Mouse (Mus musculus) megakaryocyte, adult 5-6 weeks (primary cell): Measurements from ENCODE around the gene Pdss2. TPM values are rescaled to one million over a fixed set of nuclear protein-coding genes. Genes with fewer than 3 reads are reported as not detected.
"Not testable (repeated sequence)": the region's sequence is repeated elsewhere in the genome, so short reads cannot be mapped to it uniquely, and the experiment has no call there.

Experiments
- ATAC-seq: 2 replicates; pipeline ENCODE4 v1.8.0; 2016; ENCODE audit warnings: mild to moderate bottlenecking, inconsistent platforms; ENCODE audit not compliant: poor library complexity, severe bottlenecking
- total RNA-seq, 2 experiments: library from RNA; stranded (forward) in 1 of 2; stranded (reverse) in 1 of 2; fragments of 153-499, 151-499 nt in 1 of 2; fragments of 221-1000, 200-1000 nt in 1 of 2; gene quantifications; 2 replicates each; pipeline versions ENCODE4 v1.2.3 to v1.2.4; 2015 to 2017

Pdss2 gene
- total RNA-seq, 2 experiments from 2014 or later = 2.7 to 11.4 TPM

DNA sequence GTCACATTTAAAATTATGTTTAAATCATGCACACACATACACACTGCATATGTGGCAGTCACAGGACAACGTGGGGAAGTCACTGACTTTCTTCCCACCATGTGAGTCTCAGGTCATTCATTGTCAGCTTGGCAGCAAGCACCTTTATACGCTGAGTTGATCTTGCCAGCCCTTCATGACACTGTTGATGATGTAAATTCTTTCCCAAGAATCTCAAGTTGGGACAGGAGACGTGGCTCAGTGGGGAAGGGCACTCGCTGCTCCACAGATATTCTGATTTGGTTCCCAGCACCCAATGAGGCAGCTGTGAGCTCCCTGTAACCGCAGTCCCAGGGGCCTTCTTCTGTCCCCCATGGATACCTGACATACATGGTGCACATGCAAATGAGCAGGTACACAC is 147.3 kb downstream of the Pdss2 start:
- no peak for ATAC-seq

GRCm38 (mm10) chr10:43372315-43372714 is 151.0 kb downstream of the Pdss2 start:
- ATAC-seq = peak; percentile 72; the same call in 1 of the 2 replicates

- ATAC-seq = no peak
Measured at GRCm38 (mm10) chr10:43373035-43373434, 151.7 kb downstream of the Pdss2 start.

- no peak for ATAC-seq
Measured at GRCm38 (mm10) chr10:43373666-43374065, 152.4 kb downstream of the Pdss2 start.

DNA sequence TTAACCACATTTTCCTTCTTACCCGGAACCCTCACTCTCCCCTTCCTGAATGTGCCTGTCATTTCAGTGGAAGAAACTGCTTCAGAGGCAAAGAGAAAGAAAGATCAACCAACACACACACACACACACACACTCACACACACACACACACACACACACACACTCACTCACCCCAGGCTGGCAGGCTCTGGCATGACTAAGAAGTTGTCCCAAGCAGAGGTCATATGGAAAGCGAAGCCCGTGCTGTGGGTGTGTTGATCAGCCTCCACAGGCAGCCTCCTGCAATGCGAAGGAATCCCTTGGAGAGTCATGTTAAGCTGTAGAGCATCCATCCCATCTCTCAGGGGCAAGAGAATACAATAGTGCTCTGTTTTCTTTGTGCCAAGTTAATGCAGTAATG is 154.0 kb downstream of the Pdss2 start:
- ATAC-seq = no peak

GRCm38 (mm10) chr10:43376749-43377148 is 155.5 kb downstream of the Pdss2 start:
- ATAC-seq = no peak

DNA sequence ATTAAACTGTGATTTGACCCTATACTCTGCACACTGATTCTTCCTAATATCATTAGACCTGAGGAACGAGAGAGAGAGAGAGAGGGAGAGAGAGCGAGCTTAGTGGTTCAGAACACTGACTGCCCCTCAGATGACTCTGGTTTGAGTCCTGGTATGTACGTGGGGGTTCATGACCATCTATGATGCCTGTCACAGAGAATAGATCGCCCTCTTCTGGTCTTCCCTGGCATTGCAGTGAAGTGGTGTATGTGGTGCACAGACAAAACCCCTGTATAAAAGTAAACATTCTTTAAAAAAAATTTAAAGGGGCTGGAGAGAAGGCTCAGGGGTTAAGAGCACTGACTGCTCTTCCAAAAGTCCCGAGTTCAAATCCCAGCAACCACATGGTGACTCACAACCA is 157.0 kb downstream of the Pdss2 start:
- peak; percentile 75 for ATAC-seq

DNA sequence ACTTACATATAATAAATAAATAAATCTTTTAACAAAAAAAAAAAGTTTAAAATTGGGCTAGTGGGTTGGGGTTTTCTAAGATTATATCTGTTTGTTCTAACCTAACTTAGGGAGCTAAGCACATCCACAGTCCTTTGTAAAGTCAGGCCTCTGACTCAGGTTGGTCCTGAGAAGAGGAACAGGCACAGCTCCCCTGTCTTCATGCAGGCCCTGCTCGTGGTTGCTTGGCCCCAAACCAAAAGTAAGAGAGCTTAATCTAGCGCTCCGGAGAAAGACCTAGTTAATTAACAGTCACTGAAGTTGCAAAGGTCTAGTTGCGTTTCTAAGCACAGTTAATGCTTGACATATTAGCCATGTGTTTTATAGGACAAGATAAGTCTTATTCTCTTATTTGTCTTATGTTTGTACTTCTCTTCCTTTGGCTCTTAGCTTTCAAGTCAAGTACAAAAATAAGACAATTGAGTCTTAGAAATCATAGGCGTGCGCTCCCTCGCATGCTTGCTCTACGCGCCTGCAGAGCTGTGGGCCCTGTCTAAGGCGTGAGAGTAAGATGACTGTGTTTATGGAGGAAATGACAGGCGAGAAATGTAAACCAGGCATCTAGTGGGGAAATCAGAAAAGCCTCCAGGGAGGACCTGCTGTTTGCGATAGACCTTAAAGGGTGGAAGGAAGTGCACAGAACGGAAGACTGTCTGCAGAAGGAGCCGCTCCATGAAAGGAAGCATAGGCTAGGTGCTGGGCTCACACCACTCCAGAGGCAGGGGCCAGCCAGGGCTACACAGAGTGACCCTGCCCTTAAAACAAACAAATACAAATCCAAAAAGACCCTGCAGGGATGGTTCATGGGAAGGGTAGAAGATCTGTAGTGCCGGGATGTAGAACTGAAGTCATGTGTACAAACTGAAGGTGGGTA is 157.7 kb downstream of the Pdss2 start:
- ATAC-seq = no peak

GRCm38 (mm10) chr10:43382660-43383059 is 161.4 kb downstream of the Pdss2 start:
- no peak for ATAC-seq

- no peak for ATAC-seq
Measured at GRCm38 (mm10) chr10:43384623-43385022, 163.3 kb downstream of the Pdss2 start.

- no peak for ATAC-seq
Measured at GRCm38 (mm10) chr10:43392921-43393320, 171.6 kb downstream of the Pdss2 start.

GRCm38 (mm10) chr10:43393818-43394217 is 172.5 kb downstream of the Pdss2 start:
- no peak for ATAC-seq

GRCm38 (mm10) chr10:43395824-43396223 is 174.5 kb downstream of the Pdss2 start:
- no peak for ATAC-seq

DNA sequence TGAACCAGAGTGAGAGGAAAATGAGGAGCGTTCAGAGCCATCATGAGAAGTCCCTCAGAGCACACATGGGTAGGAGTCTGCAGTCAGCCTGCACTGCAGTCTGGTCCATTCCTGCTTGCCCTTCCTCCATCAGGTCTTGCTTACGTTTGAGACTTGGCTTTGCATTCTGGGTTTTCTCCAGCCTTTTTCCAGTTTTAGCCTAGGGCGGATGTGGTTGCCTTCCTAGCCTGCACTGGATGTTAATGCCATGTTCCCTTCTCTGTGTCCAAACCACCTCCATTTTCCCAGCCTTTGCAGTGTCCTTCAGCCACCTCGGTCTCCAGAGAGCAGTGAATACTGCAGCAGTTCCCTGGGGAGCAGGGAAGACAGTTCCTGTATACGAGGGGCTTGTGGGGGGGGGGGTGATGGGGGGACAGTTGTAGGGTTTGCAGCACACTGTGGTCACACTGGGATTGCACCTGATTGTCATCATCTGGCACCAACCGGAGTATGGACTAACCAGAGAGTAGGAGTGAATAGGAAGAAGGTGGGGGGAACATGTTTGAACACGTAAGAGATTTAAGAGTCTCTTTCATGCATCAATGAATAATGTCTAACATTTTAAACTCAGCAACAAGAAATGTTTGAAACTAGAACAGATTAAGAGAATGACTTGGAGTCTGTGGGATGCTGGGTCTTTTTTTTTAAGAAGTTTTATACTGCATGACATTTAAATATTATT is 178.5 kb downstream of the Pdss2 start:
- no peak for ATAC-seq

DNA sequence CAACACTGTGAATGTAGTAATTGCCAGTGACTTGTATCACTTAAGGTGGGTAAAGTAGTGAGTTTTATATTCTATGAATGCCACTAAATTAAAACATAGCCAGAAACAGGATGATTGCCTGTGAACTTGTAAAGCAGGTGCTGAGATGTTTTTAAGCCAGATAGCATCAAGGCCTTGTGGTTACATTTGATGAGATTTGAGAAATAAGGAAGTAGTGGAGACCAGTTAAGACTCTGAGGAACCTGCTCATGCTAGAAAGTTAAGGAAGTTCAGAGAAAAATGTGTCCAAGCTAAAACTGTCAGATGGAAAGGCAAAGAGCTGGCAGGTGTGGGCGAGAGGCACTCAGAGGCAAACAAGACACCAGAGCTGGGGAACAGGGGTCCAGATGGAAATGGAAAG is 184.8 kb downstream of the Pdss2 start:
- ATAC-seq = peak; percentile 77

GRCm38 (mm10) chr10:43406885-43407284 is 185.6 kb downstream of the Pdss2 start:
- ATAC-seq = no peak

GRCm38 (mm10) chr10:43409506-43410230 is 188.4 kb downstream of the Pdss2 start:
- ATAC-seq = no peak

DNA sequence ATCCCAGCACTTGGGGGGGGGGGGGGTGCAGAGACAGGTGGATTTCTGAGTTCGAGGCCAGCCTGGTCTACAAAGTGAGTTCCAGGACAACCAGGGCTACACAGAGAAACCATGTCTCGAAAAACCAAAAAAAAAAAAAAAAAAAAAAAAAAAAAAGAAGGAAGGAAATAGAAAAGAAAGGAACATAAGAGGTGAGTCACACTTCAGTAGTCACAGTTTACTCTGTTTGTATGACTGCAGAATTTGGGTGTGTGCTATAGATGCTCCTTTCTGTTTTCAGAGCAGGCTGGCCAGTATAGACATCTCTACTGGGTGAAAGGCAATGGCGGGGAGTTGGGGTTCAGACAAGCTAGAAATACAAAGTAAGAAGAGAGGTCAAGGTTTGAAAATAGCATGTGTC is 189.9 kb downstream of the Pdss2 start:
- not testable (repeated sequence) for ATAC-seq

DNA sequence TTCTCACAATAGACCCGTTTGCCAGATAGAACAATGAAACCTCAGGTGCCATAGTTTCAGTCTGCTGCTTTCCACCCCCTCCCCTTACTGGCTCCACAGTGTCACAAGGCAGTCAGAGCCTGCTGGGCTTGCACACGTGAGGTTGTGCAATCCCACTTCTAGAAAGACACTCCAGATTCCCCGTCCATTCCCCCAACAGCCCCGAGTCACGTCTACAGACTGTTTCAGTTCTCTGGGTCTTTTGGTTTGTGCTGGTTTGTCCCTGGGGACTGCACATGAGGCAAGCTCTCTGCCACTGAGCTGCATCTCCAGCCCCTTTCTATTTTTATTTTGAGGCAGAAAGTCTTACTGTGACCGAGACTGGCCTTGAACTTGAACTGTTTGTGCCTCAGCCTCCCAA is 196.1 kb downstream of the Pdss2 start:
- ATAC-seq = no peak

- ATAC-seq = no peak
Measured at GRCm38 (mm10) chr10:43420660-43421413, 199.6 kb downstream of the Pdss2 start.
